Mouse (Mus musculus) v-Abl transformed pro-B cells (cell line): Measurements from ENCODE around the gene Csk.

Source experiments
- in situ Hi-C, 2 experiments: fragments of 400-800 bp; cut with MboI; formaldehyde crosslinking; loops; one replicate each; pipeline ENCODE4 v1.15.1; 2025; ENCODE audit not compliant: unreplicated experiment in 2 of 2

Csk gene

DNA sequence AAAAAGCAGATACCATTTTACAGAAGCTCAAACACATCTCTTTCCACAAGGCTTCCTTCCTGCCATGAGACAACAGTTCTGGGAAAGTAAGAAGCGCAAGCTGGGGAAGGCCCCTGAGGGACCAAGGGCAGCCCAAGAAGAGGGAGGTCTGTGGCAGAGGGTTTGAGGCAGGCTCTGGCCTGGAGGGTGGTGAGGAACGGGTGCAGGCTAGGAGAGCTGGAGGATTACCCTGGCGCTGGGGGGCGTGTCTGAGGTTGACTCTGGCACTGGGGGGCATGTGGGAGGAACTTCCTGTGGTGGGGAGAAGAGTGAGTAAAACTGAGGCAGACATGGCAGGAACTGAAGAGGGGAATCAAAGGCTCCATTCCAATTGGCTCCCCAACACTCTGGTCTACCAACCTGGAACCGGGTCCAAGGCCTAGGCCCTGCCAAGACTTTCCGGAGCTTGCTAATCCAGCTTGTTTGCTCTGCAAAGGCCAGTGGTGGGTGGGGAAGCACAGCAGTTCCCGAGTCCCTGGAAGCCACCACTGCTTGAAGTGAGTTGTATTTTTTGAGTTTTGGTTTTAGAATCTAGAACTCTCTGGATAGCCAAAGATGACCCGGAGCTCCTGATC lies 35.8 kb downstream of the Csk start:
- in situ Hi-C loops = loop anchor here (5.0 kb wide), 1 partner anchor 35 kb away; the partner anchor contains the start of gene Csk (in 2 of the 2)

DNA sequence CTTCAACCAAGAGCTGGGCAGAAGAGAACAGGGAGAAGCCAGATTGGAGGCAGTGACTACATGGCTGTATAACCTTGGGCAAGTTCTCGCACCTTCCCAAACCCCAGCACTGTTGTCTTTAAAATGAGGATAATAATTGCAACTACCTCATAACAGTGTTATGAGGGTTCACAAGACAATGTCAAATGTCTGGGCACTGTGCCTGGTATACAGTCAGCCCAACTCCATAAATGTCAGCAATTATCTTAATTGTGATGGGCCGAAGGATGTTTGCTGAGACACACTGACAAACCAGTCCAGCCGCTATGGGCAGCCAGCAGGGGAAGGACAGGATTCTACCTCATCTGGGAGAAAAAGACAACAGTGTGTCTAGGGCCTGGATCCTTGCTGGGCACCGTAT lies 38.6 kb downstream of the Csk start:
- in situ Hi-C loops = loop anchor here (5.0 kb wide), 1 partner anchor 38 kb away; the partner anchor contains the start of gene Csk (in 2 of the 2)

DNA sequence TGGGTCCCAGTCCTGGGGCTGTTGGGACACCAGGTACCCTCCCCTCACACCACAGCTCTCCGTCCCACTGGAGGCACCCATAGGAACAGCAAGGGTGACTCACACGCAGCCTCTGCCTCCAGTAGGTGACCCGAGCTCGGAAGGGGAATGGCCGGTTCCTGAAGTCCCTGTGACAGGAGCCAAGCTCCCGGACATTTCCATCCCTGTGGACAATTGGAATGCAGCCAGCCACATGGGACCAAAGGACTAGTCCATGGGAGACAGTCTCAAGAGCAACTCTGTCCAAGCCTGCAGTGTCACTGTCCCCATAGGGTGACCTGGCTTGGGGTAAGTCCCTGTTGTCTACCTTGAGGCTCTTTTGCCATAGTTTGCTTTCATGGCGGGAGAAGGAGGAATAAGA lies 39.5 kb downstream of the Csk start:
- in situ Hi-C loops = no loop called here

DNA sequence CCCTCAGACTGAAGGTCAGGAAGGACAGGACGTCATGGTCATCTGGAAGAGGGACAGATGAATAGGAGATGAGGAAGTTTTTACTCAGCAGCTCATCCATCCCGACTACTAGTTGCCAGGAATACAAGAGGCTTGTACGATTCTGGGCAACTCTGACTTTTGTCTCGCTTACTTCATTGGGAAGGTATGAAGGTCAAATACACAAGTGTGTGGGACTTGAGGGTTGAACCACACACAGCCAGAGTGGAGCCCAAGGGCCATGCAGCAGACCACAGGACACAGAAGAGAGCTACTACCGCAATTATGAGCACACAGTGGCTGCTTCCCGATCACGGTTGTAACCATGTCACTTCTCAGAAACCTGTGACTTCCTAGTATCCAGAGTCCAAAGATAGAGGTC lies 40.8 kb downstream of the Csk start:
- in situ Hi-C loops = no loop called here

DNA sequence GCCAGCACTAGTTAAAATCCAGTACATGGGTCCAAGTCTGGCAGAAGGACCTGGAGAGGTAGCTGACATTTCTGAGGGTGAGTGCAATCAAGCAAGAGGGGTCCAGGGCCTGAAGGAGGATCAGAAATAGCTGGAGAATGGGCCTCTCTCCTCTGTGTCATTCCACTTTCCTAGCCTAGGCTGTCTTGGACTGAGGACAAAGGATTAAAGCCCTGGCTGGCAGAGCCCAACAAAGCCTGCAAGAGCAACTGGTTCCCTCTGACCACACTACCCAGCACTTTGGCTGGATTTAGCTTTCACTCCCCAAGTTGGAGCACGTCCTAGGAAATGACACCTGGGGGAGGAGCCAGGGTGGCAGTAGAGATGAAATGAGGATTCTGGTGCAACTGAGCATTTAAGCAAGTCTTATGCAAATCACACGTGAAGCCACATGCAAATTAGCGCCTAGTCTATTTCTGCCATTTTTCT lies 43.0 kb downstream of the Csk start:
- in situ Hi-C loops = no loop called here

DNA sequence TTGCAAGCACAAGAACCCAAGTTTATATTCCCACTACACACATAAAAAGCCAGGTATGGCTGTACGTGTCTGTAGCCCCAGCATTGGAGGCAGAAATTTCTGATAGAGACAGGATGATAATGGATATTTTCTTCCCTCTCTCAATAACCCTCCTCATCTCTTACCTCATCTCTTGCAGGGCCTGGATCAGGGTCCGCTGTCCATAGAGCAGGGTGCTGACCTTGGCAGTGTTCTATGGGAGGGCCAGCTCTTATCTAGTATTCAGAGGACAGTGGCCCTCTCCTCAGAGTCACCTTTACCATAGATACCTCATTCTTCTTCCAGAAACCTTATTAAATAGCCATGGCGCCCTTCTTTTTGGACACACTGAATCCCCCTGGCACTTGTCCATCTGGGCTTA lies 43.6 kb downstream of the Csk start:
- in situ Hi-C loops = no loop called here

DNA sequence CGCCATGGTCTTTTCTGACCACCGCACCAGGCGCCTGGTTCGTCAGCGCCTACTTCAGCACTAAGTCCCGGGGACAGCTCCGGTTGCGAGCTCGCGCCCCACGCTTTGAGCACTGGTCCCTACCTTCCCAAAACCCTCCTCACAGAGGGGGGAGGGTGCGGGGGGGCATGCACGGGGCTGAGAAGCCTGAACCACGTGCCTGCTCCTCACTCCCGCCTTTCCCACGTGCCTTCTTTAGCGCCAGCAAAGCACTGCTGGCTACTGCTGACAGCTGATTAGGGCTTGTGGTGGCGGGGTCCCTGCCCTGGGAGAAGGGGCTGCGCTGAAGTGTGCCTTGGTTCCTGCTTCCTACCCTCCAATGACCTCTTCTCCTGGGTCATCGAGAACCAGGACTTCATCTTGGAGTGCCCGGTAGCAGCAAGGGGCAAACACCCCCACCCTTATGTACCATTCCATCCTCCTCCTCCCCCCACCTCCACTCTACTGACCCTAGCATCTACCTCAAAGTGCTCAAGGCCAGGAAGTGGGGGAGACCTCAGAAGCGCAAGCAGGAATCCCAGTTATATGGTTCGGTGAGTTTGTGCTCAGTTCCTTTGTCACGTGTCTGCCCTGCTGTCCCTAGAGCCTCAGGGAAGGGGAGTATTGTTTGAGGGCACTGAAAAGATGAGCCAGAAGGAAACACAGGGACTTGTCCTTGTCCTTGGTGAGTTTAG lies 47.1 kb downstream of the Csk start, which contains the start of gene Cplx3:
TSS of gene Cplx3 (minus strand) at position 143 of the 713 bp plus-strand sequence.
- in situ Hi-C loops = no loop called here

DNA sequence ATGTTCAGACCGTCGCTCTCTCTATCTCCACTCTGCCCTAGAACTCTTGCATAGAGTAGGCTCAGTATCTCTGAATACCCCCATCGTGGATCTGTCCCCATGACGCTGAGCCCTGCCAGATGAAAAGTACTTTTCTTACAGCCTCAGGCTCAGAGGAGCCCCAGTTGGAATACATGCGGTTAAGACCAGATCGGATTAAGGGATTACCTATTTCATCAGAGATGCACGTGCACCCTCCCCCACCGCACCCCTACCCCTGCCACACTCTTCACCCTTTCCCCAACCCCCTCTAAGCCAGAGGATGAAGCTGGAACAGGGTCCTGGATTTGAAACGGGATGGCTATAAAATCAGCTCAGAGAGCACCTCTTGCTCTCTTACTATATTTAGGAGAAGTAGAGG lies 47.9 kb downstream of the Csk start:
- in situ Hi-C loops = no loop called here

DNA sequence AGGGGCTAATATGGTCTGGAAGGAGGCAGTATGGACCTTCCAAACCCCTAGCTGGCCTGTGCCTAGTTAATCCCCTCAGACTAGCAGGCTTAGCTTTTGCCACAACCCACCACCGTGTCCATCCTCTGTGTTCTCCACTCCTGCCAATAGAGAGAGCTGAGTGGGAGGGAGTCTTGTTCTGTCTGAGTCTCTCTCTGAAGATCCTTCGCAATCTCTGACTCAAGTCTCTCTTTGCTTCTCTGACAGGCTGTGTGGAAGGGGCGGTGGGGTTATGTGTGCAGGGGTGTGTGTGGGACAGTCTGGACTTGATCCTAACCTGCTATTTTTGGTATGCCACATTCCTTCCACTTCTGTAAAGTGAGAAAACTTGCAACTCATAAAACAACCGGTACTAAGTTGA lies 48.6 kb downstream of the Csk start:
- in situ Hi-C loops = no loop called here

DNA sequence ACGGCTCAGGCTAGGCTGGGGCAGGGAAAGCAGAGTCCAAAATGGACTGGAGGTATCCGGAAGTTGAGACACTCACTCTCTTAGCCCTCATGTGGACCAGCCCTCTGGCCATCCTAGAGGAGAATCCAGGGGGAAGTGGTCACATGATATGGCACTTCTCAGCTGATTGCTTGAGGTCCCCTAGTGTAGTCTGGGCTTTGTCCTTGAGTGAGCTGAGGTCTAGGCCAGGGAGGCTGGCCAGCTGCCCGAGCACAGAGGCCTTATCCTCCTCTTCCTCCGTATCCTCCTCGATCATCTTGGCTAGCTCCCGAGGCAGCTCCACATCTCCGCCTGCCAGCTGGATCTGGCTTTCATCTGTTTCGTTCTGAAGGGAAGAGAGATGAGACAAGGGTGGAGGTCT lies 51.3 kb downstream of the Csk start:
- in situ Hi-C loops = no loop called here

DNA sequence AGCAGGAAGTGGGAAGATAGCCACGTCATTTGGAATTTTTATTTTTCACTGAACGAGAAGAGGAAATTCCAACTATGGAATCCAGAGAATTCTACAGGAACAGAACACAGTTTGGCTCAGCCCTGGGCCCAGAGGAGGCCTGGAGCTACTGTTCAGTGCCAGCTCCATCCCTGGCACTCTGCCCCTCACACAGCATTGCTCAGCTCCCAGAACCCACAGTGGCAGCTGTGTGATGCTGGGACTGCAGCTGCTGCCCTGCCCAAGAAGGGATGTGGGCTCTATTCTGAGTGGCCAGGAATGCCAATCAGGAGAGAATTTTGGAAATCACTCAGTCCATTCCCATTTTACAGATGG lies 52.1 kb downstream of the Csk start:
- in situ Hi-C loops = no loop called here

DNA sequence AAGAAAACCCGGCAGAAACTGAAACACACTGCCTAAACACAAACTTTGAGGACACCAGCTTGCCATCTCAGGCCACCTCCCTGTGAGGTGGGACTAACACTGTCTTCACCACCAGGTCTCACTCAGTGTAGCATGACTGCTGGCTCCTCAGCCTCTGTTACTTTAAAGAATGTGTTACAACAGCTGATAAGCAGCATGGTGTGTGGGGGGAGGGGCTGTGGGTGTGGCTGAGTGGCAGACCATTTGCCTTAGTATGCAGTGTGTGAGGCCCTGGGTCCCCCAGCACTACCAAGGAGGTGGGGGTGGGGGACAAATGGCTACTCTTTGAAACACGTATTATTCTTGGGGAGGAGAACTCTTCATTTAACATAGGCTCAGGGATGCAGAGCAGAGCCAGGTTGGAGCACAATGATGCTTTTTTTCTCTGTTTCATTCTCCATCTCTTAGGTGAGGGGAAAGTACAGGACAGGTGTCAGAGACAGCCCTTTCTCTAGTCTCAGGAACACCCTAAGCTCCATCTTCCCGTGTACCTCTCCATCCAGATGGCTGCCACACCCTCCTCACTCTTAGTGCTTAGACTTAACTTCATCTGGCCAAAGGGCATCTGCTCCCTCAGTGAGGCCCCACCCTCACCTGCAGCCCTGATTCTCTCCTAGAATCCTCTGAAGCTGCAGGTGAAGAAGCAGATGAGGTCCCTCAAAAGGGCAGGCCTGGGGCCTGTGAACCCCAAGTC lies 52.6 kb downstream of the Csk start:
- in situ Hi-C loops = no loop called here

DNA sequence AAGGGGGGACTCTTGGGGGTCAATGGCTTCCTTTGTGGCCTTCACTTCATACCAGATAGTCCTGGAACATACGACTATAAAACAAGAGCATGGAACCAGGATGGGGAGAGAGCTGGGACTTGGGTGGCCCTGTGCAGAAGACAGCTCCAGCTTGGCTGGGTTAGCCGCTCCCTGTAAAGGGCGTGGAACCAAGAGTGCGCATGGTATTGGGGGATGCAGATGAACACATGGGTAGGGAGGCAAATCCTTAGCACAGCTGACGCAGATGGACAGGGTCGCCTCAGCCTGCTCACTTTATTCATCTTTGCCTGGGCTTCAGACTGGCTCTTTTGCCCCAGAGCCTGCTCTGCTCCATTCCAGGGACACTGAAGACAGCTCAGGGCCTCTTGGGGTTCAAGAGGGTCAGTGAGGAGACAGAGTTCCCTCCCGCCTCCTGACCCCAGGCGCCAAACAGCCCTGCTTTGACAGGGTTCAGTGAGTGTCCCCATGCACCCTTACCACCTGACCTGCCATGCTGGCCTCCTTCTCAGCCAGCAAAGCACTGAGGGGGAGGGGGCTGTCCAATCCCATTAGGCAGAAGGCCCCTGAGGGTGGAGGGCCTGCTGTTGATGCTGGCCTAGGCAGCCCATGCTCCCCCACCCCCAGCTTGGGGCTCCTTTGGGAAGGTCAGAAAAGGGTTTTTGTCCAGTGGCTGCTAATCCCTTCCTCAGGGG lies 54.4 kb downstream of the Csk start:
- in situ Hi-C loops = loop anchor here in 1 of 2 experiments (25.0 kb wide), 1 partner anchor 913 kb away; no protein-coding TSS in a partner anchor

DNA sequence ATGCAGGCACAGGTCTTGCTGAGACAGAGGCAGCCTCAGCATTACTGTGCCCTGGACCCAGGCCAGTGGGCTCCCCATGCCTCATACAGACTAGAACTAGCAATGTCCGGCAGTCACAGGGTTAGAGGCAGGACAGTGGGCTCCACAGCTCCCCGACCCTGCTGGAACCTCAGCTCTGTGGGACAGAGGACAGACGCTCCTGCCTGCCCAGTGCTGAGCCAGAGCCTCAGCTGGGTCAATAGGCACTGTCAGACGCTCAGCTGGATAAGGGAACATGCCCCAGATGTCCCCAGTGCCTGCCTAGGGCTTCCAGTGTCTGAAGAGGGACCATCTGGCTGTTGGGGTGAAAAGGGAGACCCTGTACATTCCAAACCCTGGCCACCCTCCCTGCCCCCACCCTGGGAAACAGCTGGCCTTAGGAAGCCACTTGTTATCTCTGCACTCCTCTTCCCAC lies 55.5 kb downstream of the Csk start:
- in situ Hi-C loops = loop anchor here in 1 of 2 experiments (25.0 kb wide), 1 partner anchor 914 kb away; no protein-coding TSS in a partner anchor

DNA sequence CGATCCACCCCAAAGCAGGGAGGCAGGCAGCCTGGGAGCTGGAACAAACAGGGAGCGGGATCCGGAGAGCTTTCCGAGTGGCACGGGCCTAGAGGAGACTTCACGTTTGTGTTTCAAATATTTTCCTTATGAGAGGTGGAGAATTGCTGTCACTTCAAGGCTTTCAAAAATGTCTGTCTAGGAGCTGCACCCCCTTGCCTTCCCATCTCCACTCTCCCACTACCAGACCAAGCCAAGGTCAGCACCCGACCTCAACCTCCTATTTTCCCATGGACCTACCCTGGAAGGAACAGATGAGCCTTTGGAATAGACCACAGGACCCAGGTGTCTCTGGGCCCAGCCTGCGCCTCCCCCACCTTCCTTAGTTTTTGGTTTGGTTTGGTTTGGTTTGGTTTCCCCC lies 56.2 kb downstream of the Csk start:
- in situ Hi-C loops = loop anchor here in 1 of 2 experiments (25.0 kb wide), 1 partner anchor 915 kb away; no protein-coding TSS in a partner anchor

DNA sequence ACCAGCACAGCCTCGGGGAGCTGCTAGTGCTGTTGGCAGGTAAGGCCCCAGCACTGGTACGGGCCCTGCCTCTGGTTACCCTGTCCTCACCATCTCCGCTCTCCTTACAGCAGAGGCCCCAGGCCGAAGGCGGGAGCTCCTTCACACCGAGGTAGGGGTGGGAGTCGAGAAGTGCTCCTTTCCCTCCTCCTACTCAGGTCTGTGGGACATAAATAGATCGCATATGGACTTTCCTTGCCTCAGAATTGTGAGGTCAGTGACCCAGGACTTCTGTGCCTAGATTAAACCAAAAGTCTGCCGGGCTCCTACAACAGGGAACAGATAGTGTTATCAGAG lies 59.3 kb downstream of the Csk start:
- in situ Hi-C loops = loop anchor here (5.0 to 25.0 kb wide), 2 partner anchors 63 to 918 kb away; no protein-coding TSS in a partner anchor

DNA sequence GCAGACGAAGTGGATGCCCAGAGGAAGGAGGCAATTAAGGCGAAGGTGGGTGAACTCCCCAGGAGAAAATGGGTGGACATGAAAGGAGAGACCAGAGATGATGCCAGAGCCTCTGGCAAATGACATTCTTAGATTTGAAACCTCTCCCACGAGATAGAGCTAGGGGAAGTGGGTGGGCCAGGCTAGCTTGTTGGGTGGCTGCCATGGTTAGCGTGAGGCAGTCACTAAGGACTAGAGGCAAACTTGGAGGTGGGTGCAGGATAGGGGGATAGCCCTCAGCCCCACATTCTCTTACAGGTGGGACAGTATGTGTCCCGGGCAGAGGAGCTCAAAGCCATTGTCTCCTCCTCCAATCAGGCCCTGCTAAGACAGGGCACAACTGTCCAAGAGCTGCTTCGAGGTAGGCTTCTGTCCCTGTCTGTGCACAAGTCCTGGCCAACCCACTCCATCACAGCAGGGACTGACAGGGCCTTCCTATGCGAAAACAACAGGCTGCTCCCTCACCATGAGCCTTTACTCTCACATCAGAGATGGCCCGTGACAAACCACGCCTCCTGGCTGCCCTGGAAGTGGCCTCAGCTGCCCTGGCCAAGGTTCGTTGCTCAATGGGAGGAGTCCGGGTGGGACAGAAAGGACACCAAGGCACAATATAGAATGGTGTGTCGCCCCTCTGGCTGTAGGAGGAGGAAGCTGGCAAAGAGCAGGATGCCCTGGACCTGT lies 59.8 kb downstream of the Csk start:
- in situ Hi-C loops = loop anchor here (5.0 to 25.0 kb wide), 2 partner anchors 64 to 919 kb away; no protein-coding TSS in a partner anchor

DNA sequence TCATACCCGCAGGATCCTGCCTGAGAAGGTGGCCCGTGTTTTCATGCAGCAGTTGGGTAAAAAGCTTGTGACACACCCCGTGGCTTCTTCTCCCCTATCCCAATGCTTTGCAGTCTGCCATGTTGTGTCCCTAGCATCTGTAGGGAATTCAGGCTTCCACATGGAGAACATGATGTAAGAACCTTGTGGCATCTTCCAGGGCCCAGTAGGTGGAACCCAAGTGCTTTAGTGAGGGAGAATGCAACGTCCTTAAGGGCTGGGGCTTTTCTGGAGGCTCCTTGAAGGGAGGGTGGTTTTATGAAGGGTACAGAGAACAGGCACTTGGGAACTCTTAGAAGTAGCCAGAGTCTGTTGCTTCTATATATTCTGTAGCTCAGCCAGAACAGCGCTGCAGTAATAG lies 62.7 kb downstream of the Csk start:
- in situ Hi-C loops = loop anchor here (5.0 to 25.0 kb wide), 2 partner anchors 67 to 922 kb away; no protein-coding TSS in a partner anchor

DNA sequence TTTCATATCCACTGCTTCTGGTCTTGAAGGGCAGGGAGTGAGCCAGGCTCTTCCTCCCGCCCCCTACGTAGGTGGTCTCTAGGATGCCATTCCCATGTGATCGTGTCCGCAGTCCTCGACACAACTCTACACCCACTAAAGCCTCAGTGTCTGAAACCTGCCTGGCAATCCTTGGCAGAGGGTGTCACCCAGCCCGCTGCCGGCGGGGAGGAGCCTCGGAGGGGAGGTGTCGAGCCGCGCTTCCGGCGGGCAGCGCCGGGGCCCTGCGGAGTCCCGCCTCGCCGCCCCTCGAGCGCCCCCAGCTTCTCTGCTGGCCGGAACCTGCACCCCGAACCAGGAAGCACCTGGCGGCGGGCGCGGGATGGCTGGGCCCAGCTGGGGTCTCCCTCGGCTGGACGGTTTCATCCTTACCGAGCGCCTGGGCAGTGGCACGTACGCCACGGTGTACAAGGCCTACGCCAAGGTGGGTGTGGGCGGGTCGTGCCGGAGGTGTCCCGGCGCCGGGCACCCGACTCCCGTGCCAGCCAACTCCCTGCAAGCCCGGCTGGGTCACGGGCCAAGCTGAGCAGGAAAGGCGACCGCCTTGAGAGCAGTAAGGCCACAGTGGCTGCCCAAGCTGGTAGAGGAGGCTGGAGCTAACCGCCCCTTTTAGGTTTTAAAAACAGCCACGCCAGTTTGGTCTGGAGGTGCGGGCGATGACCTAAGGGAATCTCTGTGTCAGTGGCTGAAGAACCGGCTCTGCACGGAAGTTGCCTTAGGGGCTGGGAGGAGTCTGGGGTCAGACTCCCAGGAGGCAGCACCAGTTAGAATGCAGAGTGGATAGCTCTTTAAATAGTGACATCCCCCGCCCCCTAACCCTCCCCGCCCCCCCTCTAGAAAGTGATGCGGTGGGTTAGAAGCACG lies 64.0 kb downstream of the Csk start, which contains the start of gene Ulk3:
TSS of gene Ulk3 (plus strand) at position 229 of the 903 bp plus-strand sequence.
- in situ Hi-C loops = loop anchor here (5.0 to 25.0 kb wide), 2 partner anchors 68 to 923 kb away; no protein-coding TSS in a partner anchor
